Comparison of ENCODE assay signal across 7 mouse cellular contexts in the genomic region with DNA sequence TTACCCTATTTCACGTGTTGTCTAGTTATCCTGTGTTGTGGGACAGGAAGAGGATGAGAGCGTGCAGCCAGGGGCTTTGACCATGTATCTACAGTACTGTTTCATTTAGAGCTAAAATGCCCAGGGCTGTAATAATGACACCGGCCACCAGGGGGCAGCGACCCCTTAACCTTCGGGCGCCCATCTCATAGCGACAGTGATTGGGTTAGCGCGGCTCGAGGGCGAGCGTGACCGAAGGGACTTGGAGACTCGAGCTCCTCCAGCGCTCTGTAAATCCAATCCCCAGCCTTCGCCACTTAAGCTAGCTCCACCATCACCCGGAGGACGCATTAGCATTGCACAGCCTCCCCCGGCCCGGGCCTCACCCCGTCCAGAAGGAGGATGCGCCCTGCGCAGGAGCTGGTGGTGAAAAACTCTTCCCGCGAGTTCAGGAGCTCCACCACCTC. TPM values are rescaled to one million over a fixed set of nuclear protein-coding genes. Genes with fewer than 3 reads are reported as not detected.
DNase-seq lines count a peak whose midpoint lies in the region; ATAC-seq lines count a peak whose summit lies in the region.

Gene Cryz (plus strand): TSS at position 224 of the 446 bp plus-strand sequence.

- peak within 1 kb of the TSS; percentile 83 for H3K9ac ChIP-seq in midbrain, embryonic 13.5 days (replicated peaks)

- ATAC-seq in granulocyte monocyte progenitor cell, adult 5-6 weeks (replicated peaks; ENCODE audit: poor library complexity, severe bottlenecking) = peak; percentile 87
- ATAC-seq in midbrain, embryonic 13.5 days = peak; percentile 93

- H3K27ac ChIP-seq in embryonic facial prominence, embryonic 10.5 days (replicated peaks) = peak within 1 kb of the TSS; percentile 97
- H3K27ac ChIP-seq in limb, embryonic 10.5 days = peak within 1 kb of the TSS; percentile 97
- H3K27ac ChIP-seq in midbrain, embryonic 13.5 days = peak within 1 kb of the TSS; percentile 93

- H3K27me3 ChIP-seq in embryonic facial prominence, embryonic 10.5 days (replicated peaks; ENCODE audit: low read depth, poor library complexity, severe bottlenecking) = no peaks in the 10 kb centered on the region
- H3K27me3 ChIP-seq in limb, embryonic 10.5 days (ENCODE audit: low read depth, poor library complexity, severe bottlenecking) = no peaks in the 10 kb centered on the region
- no peaks in the 10 kb centered on the region for H3K27me3 ChIP-seq in midbrain, embryonic 13.5 days

- under 1% methylated on average over 25 of the region's 25 CpGs for WGBS in embryonic facial prominence, embryonic 10.5 days
- WGBS in limb, embryonic 10.5 days = under 1% methylated on average over 25 of the region's 25 CpGs
- WGBS in midbrain, embryonic 13.5 days = under 1% methylated on average over 25 of the region's 25 CpGs

- H3K9me3 ChIP-seq in embryonic facial prominence, embryonic 10.5 days = no peaks in the 10 kb centered on the region
- no peaks in the 10 kb centered on the region for H3K9me3 ChIP-seq in limb, embryonic 10.5 days (replicated peaks)
- no peaks in the 10 kb centered on the region for H3K9me3 ChIP-seq in midbrain, embryonic 13.5 days

- peak; percentile 96 for DNase-seq in adrenal gland, postnatal 10 days
- DNase-seq in embryonic facial prominence, embryonic 10.5 days (ENCODE audit: low spot score) = peak; percentile 94
- peak; percentile 91 for DNase-seq in kidney, adult 11 months
- DNase-seq in limb, embryonic 10.5 days (ENCODE audit: low spot score) = peak; percentile 98
- DNase-seq in spleen, adult 12 weeks (ENCODE audit: low spot score) = peak; percentile 77

- peak within 1 kb of the TSS; percentile 85 for H3K4me3 ChIP-seq in embryonic facial prominence, embryonic 10.5 days
- peak within 1 kb of the TSS; percentile 77 for H3K4me3 ChIP-seq in limb, embryonic 10.5 days
- peak within 1 kb of the TSS; percentile 89 for H3K4me3 ChIP-seq in midbrain, embryonic 13.5 days (replicated peaks)

- peak within 1 kb of the TSS; percentile 74 for H3K4me2 ChIP-seq in midbrain, embryonic 13.5 days (replicated peaks)

- H3K4me1 ChIP-seq in embryonic facial prominence, embryonic 10.5 days = peaks cover 13% of the 10 kb centered on the region
- H3K4me1 ChIP-seq in limb, embryonic 10.5 days = peaks cover 12% of the 10 kb centered on the region; the same call in 1 of the 2 replicates
- H3K4me1 ChIP-seq in midbrain, embryonic 13.5 days (replicated peaks) = peaks cover 13% of the 10 kb centered on the region

- H3K36me3 ChIP-seq in embryonic facial prominence, embryonic 10.5 days (replicated peaks) = peaks cover 29% of the 10 kb centered on the region
- peaks cover 29% of the 10 kb centered on the region for H3K36me3 ChIP-seq in limb, embryonic 10.5 days
- H3K36me3 ChIP-seq in midbrain, embryonic 13.5 days = peaks cover 27% of the 10 kb centered on the region

RNA-seq across cellular contexts. Expression of gene Cryz, which starts in this region (rescaled TPM):
- 10 to 100 TPM; 26.7 to 32.1 TPM for total RNA-seq in adrenal gland, postnatal 10 days (2021)
- polyA plus RNA-seq in embryonic facial prominence, embryonic 10.5 days (2016; fragmentation: Nextera tagmentation; extraction: Ambion mirVana) = 23.9 and 24.3 TPM in 2 replicates
- 6.2 and 10.6 TPM in 2 replicates for total RNA-seq in granulocyte monocyte progenitor cell, adult 5-6 weeks (2014; fragmentation: Nextera tagmentation)
- total RNA-seq in granulocyte monocyte progenitor cell, adult 5-6 weeks (2017) = 4.1 TPM in 2 replicates
- 23.7 and 23.8 TPM in 2 replicates for polyA plus RNA-seq in limb, embryonic 10.5 days (2016; fragmentation: Nextera tagmentation; extraction: Ambion mirVana)
- polyA plus RNA-seq in midbrain, embryonic 13.5 days (2015; fragmentation: Nextera tagmentation; extraction: Ambion mirVana) = 12.5 and 13.4 TPM in 2 replicates

Comparison
In these comparisons a context has a peak if more than half of its experiments do, and no peak if none do; other contexts are left out.
1. Peak in every context shown above with its lines: DNase-seq, ATAC-seq, H3K4me3 ChIP-seq and H3K27ac ChIP-seq.